Mouse (Mus musculus): Measurements from ENCODE around the gene Camkmt.

Gene Camkmt

DNA sequence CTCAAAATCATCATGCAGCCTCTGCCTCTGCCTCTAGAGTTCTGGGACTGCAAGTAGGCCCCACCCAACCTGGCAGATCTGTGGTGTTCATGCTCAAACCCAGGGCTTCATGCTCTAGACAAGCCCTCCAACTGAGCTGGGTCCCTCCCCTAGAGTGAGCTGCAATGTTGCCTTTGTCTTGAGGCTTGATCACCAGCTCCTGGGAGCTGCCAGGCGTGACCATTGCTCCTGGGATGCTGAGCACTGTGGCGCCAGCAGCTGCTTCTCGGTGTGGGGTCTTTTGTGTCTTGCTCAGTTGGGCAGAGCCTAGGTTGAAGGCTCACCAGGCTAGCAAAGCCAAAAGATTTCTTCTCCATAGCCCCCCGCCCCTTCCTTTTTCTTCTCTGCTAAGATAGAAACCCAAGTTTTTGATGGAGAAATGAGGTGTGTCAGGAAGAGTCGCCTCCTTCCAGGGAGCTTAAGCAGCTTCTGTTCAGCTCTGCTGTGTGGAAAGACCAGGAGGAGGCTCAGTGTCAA, 382.4 kb downstream of the Camkmt start:
- DNase-seq, result no peak

DNA sequence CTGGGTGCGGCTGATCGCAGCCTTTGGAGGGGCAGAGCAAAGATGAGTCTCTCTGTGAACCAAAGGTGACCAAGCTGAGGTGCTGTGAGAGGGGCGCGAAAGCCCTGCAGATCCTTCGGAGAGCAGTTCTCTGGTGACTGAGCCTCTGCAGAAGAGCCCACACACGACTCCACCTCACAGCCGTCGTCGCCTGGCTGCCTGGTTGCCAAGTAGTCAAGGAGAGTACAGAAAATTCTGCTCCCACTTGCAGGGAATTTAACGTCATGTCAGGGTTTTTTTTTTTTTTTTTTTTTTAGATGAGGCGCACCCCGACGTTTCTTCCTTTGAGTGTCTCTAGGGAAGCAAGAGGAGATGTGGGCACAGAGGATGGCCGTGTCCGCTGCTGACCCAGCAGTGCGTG, 382.9 kb downstream of the Camkmt start:
- DNase-seq, result no peak

DNA sequence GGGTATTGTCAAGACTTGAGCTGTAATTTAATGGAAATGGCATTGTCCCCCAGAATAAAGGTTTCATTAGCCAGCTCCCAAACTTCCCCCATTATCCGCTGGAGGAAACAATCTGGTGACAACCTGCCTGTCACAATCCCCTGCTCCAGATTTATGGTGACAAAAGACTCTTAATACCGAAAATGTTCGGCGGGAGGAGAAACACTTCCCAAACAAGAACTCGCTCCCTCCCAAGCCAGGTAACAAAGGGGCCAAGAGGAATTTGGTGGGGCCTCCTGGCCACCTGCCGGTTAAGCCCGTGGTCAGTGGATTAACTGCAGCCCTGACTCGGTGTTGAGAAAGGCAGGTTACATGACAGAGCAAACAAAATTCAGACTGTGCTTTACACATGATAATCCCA, 383.5 kb downstream of the Camkmt start:
- DNase-seq, result no peak

DNA sequence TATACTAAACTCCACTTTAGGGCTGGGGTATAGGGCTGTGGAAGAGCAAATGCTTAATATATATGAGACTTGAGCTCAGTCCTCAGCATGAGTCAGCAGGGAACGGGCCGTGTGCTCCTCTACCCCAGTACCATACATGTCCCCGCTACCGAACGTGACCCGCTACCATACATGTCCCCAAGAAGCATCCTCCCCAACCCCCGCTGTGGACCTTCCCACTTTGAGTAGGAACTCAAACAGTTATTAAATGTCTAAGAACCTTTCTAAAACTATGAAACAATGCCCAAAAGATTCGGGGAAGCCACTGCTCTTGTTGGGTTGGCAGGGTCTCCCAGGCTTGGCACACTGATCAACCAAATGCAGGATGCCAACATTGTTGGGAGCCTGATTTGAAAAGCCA, 390.9 kb downstream of the Camkmt start:
- DNase-seq, result no peak

DNA sequence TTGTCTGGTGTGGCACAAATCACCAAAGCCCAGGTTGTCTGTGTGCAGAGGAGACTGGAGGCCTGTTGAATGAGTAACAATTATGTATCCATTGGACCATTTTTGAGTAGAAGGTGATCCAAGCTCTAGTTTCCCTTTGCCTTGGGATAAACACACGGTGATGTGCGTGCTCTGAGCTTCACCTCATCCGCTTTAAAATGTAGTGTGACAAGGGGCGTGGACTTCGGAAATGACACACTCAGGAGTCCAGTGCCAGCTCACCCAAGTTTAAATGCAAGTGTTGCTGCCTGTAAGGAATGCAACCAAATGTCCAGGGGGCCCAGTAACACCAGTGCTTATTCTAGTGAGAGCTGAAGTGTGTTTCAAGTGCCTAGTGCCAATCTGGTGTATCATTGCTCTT, 392.7 kb downstream of the Camkmt start:
- DNase-seq, result no peak

DNA sequence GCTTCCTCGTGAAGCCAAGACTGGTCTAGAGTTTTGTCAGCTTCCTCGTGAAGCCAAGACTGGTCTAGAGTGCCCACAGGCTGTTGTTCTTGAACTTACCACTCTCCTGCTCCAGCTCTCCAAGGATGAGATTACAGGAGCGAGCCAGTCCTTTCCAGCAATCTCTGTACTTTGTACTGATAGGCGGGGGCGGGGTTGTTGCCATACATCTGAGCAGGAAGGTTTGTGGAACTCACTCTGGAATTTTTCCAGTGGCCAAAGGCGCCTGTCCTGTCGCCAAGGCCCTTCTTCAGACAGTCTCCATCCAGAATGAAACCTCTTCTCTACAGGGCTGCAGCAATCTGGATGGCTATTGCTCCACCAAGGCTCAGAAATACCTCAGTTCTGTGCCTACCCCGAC, 393.7 kb downstream of the Camkmt start:
- no peak for DNase-seq

DNA sequence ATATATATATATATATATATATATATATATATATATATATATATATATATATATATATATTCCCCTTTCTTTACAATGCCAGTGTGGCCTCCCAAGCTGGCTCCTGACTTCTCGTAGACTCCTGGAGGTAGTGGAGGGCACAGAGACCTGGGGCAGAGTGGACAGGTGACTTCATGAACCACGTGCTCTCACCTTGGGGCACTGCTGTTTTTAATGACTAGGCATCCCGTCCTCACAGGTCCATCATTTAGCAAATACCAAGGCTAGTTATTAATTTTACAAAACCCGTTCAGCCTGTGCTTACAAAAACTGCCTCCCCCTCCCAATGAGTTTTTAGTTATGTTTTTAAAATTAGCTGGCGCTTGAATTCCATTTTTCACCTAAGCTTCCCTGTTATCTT, 394.2 kb downstream of the Camkmt start:
- DNase-seq, result no peak

DNA sequence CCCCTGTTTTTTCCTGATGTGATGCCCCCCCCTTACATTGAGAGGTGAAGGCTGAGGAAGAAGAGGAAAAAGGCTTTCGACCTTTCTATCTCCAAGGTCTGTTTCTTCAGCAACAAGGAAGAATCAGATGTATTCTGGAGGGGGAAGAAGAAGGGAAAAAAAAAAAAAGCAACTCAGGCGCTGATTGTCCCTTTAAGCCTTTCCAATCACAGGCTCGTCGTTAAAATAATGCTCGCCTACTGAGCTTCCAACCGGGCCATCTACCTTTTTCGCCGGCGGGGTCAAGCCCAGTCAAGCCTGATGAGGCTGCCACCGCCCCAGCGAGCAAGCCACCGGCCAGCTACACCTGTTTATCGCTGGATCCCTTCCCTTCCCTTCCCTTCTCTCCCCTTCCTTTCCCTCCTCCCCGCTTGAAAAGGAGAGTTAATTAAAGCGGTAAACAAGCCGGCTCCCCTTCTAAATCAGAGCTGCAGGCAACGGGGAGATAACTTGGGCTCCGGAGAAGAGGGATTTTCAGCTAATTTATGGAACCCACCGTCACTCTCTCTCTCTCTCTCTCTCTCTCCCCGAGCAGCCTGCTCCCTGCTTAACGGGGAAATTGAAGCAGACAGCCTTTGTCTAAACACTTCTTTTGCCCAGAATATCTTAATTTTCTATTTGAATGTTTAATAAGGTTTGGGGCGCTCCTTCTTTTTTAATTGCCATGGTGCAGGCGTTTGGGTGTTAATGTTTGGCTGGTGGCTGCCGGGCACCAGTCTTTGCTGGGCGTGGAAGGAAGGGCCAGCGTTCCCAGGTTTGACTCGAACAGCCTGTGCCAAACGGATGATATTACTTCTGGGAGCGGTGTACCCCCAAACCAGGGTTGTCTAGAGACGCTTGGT, 395.0 kb downstream of the Camkmt start:
- DNase-seq, result no peak

DNA sequence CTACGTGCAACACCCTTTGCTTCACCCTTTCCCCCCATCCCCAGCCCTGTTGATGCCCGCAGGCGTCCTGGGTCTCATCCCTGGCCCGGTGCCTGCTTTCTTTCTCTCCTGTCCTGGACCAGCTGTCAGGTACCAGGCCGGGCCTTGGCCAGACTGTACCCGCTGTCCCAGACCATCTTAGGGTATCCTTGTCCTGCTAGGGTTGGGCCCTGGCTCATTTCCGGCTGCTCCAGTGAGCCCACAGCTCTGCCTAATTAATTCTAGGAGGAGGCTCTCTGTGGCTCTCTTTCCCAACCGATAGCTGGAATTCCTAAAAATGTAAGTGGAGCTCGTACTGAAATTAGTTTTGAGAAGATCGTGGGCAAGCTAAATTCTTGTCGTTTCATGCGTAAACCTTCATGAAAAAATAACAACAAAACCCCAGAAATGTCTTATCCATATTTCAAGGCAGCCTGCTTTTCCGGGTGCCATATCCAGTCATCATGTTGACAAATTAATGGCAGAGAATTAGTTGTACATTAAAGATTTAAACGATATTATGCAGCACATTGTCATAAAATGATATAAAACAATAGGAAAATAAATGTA, 395.7 kb downstream of the Camkmt start:
- no peak for DNase-seq

DNA sequence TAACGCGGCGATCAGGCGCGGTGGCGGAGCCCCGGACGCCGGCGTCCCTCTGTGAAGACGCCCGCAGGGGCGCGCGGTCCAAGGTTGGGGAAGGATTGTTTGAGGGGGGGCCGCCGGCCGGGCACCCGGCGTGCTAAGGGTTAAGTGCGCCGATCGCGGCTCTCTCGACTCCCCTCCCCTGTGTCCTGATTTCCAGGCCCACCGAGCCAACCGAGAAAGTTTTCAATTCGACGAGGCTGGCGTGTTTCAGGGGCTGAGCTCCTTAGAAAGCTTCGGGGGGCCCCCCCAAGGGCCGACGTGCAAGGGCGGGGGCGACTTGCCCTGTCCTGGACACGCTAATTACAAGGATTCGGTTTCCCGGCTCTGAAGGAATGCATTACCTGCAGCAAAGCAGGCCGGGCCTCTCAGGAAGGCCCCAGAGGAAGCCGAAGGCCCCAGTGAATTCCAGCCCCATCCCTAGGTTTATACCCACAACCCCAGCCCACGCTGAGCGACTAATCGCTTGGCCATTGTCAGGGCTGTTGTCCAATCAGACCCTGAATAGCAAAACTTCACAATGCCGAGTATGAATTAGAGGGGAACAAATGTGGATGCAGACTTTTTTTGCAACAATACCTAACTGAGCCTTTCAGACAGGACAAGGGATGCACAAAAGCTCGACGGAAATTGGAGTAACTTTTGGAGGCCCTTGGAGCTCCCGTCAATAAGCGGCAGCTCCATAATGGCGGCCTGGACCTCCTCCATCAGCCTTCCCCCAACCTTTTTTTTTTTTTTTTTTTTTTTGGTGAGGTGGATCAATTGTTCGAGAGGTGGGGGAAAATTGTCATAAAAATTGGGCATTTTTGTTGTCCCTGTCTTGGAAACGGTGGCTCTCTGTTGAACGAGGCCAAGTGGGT, 396.5 kb downstream of the Camkmt start:
- no peak for DNase-seq

DNA sequence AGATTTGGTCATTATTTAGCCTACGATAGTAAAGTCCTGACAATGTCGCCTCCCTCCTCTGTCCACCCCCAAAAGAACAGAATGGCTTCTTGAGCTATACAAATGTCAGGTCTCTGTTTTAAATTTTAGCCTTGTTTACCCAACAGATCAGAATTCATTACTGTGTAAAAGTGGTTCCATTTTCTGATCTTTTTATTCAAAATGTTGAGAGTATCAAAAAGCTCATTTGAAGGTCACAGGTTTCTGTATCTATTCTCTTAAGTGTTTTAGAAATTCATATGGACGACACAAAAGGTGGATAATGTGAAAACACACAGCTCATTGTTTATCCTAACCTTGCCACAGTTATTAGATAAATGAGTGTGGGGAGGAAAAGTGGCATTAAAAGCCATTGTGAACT, 397.2 kb downstream of the Camkmt start:
- DNase-seq, result no peak

DNA sequence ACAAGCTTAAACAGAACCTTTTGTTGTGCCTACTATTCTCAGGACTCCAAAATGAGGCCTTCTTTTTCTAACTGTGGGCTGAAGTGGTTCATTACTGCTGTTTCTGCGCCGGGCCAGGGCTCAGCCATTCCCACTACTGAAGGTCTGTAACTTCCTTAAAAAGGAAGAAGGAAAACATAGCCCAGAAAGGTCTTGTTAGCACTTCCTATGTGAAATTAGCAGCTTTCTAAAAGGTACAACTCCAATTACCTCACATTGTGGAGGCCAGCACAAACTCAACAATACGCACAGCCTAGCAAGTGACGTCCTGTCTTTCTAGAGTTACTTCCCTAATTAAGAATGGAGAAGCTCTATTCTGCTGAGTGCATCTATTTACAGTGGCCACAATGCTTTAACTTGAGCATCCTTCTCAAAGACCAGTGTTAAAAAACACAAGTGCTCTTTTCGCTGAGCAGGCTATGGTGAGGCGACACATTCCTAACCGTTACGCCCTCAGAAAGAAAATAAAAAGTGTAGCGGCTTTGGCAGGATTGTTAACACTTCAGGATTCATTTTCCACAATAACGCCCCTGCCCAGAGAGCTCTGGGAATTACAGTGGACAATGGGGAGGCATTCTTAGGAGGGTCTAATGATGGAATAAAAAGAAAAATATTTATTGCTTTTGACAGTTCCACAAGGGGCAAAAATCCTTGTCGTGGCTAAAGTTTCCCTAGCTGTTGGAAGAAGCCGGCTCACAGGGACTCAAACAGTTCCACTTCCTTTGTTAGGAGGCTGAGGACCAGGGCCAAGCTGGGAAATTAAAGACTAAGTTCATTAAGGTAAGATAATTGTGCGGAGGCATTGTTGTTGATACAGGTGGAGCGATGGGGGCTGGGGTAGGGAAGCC, 398.5 kb downstream of the Camkmt start:
- DNase-seq, result no peak

DNA sequence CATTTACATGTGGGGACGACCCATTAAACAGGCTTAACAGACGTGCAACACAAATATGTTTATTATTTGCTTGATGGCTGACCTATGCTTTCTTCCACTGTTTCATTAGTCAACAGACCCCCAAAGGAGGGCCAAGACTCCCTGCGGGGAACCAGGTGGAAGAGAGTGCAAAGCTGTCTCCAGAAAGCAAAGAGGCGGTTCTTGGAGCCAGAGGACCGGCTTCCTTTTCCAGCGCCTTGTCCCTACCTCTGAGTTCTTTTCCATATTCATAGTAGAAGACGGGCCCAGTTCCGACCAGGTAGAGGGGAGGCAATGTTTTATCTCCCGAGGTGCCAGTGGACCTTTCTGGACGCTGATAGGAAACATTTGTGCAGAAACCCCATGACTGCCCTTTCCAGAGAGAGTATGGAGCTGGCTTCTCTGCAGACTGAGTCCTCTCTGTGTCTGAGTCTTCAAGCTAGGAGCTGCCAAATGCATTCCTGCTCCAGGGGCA, 399.2 kb downstream of the Camkmt start:
- DNase-seq, result no peak

DNA sequence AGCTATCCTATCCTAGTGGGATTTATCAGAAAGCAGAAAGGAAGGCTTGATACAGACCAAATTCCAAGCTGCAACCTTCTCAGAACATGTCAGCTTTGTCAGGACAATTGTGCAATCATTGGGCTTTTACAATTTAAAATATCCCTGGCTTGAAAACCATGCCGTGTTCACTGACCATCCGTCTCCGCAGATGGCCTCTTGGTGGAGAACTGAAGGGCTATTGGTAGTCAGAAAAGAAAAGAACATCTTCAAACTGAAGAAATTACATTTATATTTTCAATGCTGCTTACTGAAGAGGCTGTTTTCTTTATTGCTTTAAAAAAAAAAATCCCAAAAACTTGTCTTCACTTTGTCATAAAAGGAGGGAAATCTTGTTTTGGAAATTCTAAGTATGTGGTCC, 401.1 kb downstream of the Camkmt start:
- no peak for DNase-seq

DNA sequence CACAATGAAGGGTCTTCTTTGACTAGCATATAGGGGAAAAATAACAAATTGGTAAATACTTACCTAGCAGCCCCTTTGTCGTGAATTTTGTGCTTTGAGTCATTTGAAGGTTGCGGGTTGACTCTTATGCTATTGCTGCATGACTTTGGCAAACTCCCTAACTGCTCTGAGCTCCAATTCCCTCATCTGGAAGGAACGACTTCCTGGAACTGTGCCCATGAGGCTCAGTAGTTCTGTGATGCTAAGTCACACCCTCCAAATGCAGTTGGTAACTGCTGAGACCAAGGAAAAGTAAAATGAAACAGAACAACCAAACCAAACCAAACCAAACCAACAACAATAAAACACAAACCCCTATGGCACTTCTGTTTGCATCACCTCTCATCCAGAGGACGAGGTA, 403.2 kb downstream of the Camkmt start:
- no peak for DNase-seq

DNA sequence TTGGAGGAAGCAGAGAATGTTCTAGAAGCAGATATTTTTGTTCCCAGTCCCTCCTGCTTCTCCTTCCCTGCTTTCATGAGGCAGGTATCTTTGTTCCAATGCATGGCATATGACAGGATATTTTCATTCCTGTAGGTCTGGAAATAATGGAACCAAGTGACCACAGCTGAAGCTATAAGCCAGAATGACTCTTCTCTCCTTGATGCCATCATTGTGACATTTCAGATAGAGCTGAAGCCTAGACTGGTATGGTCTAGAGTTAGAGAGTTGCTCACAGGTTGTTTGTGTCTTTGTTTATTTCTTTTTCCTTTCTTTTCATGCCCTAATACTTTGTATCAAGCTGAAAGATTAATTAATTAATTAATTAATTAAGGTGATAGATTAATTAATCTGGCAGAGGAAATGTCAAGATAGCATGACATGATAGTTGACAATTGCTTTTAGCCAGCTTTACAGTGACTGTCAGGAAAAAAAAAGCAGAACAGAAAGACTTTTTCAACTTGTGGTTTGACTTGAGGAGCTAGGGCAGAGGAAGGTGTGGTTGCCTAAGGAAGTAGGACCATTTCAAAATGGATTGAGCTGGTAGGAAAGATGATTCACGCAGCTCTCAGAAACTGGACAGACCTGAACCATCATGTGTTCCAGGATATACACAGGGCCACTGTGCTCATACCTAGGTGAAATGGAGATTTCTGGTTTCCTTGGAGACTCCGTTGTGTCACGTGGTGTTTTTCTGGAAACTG, 404.8 kb downstream of the Camkmt start:
- no peak for DNase-seq

DNA sequence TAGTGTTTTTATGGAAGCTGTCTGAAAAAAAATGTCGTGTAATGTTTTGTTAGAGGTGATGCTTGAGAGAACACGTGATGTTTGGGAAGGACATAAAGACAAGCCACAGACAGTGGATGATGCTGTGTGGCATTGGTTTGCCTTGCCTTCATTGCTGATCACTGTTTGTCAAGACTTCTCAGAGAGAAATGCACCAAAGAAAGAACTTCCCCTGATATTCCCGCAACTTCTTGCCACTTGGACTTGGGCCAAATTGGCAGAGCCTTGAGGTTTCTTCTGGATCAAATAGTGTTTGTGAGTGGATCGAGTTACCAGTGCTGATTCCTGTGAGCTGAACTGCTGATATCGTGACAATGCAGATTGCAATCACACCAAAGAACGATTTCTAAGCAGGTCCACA, 405.5 kb downstream of the Camkmt start:
- no peak for DNase-seq

DNA sequence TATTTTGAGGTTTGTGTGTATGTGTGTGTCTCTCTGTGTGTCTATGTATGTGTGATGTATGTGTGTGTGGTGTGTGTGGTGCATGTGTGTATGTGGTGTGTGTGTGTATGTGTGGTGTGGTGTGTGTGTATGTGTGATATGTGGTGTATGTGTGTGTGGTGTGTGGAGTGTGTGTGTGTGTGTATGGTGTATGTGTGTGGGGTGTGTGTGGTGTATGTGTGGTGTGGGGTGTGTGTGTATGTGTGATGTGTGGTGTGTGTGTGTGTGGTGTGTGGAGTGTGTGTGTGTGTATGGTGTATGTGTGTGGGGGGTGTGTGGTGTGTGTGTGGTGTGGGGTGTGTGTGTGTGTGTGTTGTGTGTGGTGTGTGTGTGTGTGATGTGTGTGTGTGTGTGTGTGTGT, 414.5 kb downstream of the Camkmt start:
- DNase-seq, result no peak

DNA sequence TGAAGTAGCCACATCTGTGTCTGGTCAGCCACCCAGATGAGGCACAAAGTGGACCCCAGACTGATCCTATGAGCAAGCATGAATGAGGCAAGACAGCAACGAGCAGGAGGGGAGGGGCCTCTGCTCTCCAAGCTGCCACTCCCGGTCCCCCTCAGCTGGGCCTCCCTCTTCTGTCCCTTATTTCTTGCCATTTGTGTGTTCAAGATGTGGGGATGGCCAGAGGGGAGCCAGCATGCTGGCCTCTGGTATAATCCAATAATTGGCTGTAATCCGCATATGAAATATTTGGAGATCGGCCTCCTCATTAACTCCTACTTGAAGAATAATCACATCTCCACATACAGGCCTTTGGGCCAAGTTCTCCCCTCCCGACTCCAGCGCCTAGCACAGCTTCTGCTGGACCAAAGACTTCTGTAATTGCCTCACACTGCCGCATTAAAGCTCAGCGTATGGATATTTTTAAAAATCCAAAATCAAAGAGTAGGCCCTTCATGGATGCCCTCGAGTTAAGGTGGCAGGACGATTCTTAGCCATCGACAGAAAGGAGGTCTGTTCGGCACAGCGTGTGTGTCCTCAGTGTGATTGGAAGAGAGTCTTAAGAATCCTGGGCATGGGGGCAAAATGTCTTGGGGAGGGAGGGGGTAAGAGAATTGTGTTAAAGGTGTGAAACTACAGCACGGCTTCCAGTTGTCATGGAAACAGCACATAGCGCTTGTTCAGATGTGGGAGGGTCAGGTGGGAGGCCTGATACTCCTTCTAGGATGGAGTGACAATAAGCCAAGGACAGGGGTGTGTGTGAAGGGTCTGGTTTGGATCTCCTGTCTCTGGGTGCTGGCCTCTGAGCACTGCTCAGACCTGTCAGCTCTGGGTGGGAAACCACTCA, 416.1 kb downstream of the Camkmt start:
- no peak for DNase-seq

DNA sequence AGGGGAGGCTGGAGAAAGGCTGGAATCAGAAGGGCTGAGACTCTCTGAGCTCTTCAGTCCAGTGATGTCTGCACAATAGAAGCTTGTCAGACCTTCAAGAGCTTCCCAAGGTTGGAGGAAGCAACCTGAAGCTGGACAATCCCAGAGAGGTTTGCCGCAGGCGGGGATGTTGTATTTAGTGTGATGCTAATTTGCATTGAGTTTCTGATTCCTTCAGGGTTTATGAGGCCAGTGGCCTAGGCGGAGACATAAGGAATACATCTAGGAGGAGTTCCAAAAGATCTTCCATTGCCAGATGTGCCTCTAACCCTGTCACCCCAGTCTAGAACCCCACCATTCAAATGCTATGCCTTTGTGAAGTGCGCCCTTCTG, 416.7 kb downstream of the Camkmt start:
- DNase-seq, result no peak
